Mouse (Mus musculus): Measurements from ENCODE around the gene Parvb. TPM values are rescaled to one million over a fixed set of nuclear protein-coding genes. Genes with fewer than 3 reads are reported as not detected.

Gene Parvb
- 0.48 to 1.5 TPM (median 0.98 TPM) in 4 replicates for total RNA-seq (2023; ENCODE audit: inconsistent age)

GRCm38 (mm10) chr15:84231721-84232561, at the start of gene Parvb:
Parvb (plus strand) TSS chr15:84232043.

GRCm38 (mm10) chr15:84192058-84192791, 39.6 kb upstream of the Parvb start, which contains the start of gene Samm50:
Samm50 (plus strand) TSS chr15:84192241.

GRCm38 (mm10) chr15:84323966-84324869, 92.4 kb downstream of the Parvb start, which contains the start of gene Parvg:
Parvg (plus strand) TSS chr15:84324026.

Other genes starting within 250 kb of the Parvb start
- gene Efcab6, start 166.7 kb upstream of the Parvb start, total RNA-seq (2023; ENCODE audit: inconsistent age) = not detected in 4 replicates
- not detected in 4 replicates for gene Sult4a1, start 126.3 kb upstream of the Parvb start, total RNA-seq (2023; ENCODE audit: inconsistent age)
- not detected in 4 replicates for gene Pnpla5, start 108.9 kb upstream of the Parvb start, total RNA-seq (2023; ENCODE audit: inconsistent age)
- gene Pnpla3, start 64.2 kb upstream of the Parvb start, total RNA-seq (2023; ENCODE audit: inconsistent age) = not detected in 4 replicates
- 75.0 to 78.6 TPM (median 77.3 TPM) in 4 replicates for gene Samm50, start 39.8 kb upstream of the Parvb start, total RNA-seq (2023; ENCODE audit: inconsistent age)
- 98.8 to 127 TPM (median 101 TPM) in 4 replicates for gene Parvg, start 92.0 kb downstream of the Parvb start, total RNA-seq (2023; ENCODE audit: inconsistent age)
- gene Shisal1, start 215.1 kb downstream of the Parvb start, total RNA-seq (2023; ENCODE audit: inconsistent age) = not detected in 4 replicates

All from B cell, adult (primary cell).